ENCODE assay signal across 9 mouse cellular contexts in the genomic region with DNA sequence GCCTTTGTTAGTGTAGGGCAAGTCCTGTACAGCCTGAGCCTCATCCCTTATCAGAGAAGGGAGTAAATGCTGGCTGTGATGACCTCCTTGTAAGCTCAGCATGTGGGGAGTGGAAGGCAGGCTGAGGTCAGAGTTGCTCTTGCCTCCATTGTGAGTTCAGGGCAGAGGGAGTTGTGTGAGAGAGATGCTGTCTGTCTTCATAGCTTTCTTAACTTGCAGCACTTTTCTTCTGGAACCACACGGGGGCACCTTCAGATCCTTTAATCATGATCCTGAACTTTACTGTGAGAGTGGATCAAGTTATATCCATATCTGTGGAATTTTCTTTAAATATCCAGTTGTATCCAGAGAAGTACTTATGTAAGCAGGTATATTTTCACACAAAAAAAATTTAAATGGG. TPM values are rescaled to one million over a fixed set of nuclear protein-coding genes. Genes with fewer than 3 reads are reported as not detected.
DNase-seq lines count a peak whose midpoint lies in the region; ATAC-seq and TF ChIP-seq lines count a peak whose summit lies in the region.
"Had no signal": no experiment of that assay in that cellular context is flagged by ENCODE, and none has a peak within 500 bp of the region (broad histone marks: within the 10 kb centered on the region; RNA-seq: fewer than 3 reads in every experiment).

No protein-coding gene starts in this region.

- peak overlapping the region; percentile 82 for H3K27ac ChIP-seq in liver, adult 2 months (replicated peaks; ENCODE audit: insufficient read depth, low read depth, low read length)
- H3K27ac ChIP-seq in midbrain, embryonic 10.5 days (replicated peaks): no peak overlapping the region
- H3K27ac ChIP-seq: embryonic facial prominence, embryonic 12.5 days had no signal

- no peak overlapping the region for H3K4me3 ChIP-seq in liver, adult 2 months (ENCODE audit: insufficient read depth, low read depth, low read length)
- H3K4me3 ChIP-seq in midbrain, embryonic 10.5 days: no peak overlapping the region
- H3K4me3 ChIP-seq: embryonic facial prominence, embryonic 12.5 days had no signal

- DNase-seq in embryo, embryonic 10 days (ENCODE audit: low spot score): peak; percentile 23
- DNase-seq in embryo, embryonic 9.5 days (ENCODE audit: extremely low spot score): no peak
- peak; percentile 42 for DNase-seq in liver, adult 2 months (ENCODE audit: extremely low read depth, low read depth, low spot score)
- DNase-seq in liver (no peak), Patski (ENCODE audit: low read depth, low spot score) (no peak)
- peak; percentile 57 for DNase-seq in lung, postnatal 36 days
- no peak for DNase-seq in ovary, postnatal 10 days (ENCODE audit: low spot score)
- DNase-seq in midbrain, embryonic 10.5 days (ENCODE audit: low spot score): no peak

- H3K79me2 ChIP-seq in liver, adult 2 months (ENCODE audit: control insufficient read depth, insufficient read depth, low read length): no peaks in the 10 kb centered on the region

- TF ChIP-seq POLR2A in liver, adult 2 months (IDR thresholded peaks at IDR 0.05; ENCODE audit: extremely low read depth, insufficient read depth, low read length): no peak

- TF ChIP-seq CTCF in liver, adult 2 months (IDR thresholded peaks at IDR 0.05; ENCODE audit: low read depth, low read length): 0 out of 2 replicates have a peak, but pooled peaks have one; percentile 2
- TF ChIP-seq CTCF in Patski (IDR thresholded peaks at IDR 0.05): peak; percentile 67

- POLR2A ChIA-PET in Patski (lab: Charles Lee): interaction anchor here (0.6 to 1.8 kb wide), 3 partner anchors 26 to 35 kb away, joined by 3 to 4 read pairs (median 3); no protein-coding TSS in a partner anchor

- H3K9ac ChIP-seq in liver, adult 2 months (ENCODE audit: low read depth, low read length): no peak overlapping the region
- H3K9ac ChIP-seq: embryonic facial prominence, embryonic 12.5 days had no signal

- H3K27me3 ChIP-seq in liver, adult 2 months (ENCODE audit: control insufficient read depth, insufficient read depth, low read length): no peaks in the 10 kb centered on the region
- no peaks in the 10 kb centered on the region for H3K27me3 ChIP-seq in Patski
- no peaks in the 10 kb centered on the region for H3K27me3 ChIP-seq in midbrain, embryonic 10.5 days (ENCODE audit: low read depth, poor library complexity, severe bottlenecking)
- H3K27me3 ChIP-seq: embryonic facial prominence, embryonic 12.5 days had no signal

- CTCF ChIA-PET in Patski (lab: Charles Lee): interaction anchor here (0.6 to 3.5 kb wide), 10 partner anchors 8 to 47 kb away, joined by 3 to 17 read pairs (median 4); a partner anchor contains a TSS

- in situ Hi-C loops in Patski (cut with MboI; ENCODE audit: low pct_unique_long_range_greater_than_20kb): no loop called here

- peaks cover 10% of the 10 kb centered on the region; the same call in 1 of the 2 replicates for H3K36me3 ChIP-seq in liver, adult 2 months (ENCODE audit: control insufficient read depth, insufficient read depth, low read length)
- peaks cover 46% of the 10 kb centered on the region for H3K36me3 ChIP-seq in midbrain, embryonic 10.5 days

- peaks cover 22% of the 10 kb centered on the region for H3K4me1 ChIP-seq in liver, adult 2 months (ENCODE audit: control insufficient read depth, insufficient read depth, low read length)
- no peaks in the 10 kb centered on the region for H3K4me1 ChIP-seq in midbrain, embryonic 10.5 days
- H3K4me1 ChIP-seq: embryonic facial prominence, embryonic 12.5 days had no signal

- ATAC-seq in Patski: no peak

- WGBS in liver, adult 2 months: 31% methylated on average over 1 of the region's 1 CpGs
- WGBS in midbrain, embryonic 10.5 days: 33% methylated on average over 1 of the region's 1 CpGs

- H3K9me3 ChIP-seq in midbrain, embryonic 10.5 days (replicated peaks): no peaks in the 10 kb centered on the region
- H3K9me3 ChIP-seq: embryonic facial prominence, embryonic 12.5 days had no signal

RNA-seq across cellular contexts. Expression of a gene that starts 9.3 kb away (rescaled TPM):
- total RNA-seq in liver, adult 2 months (2014; rRNA removed): 1.0 and 1.1 TPM in 2 replicates
- 4.1 and 4.7 TPM in 2 replicates for polyA plus RNA-seq in liver, adult 2 months (2012; rRNA removed)
- polyA plus RNA-seq in Patski (2021): 24.7 TPM
- polyA plus RNA-seq in midbrain, embryonic 10.5 days (2016; fragmentation: Nextera tagmentation; extraction: Ambion mirVana): 4.2 and 5.5 TPM in 2 replicates

RNA-seq across cellular contexts. Expression of a gene that starts 50.8 kb away (rescaled TPM):
- 4.5 and 5.1 TPM in 2 replicates for total RNA-seq in liver, adult 2 months (2014; rRNA removed)
- 2.7 and 3.4 TPM in 2 replicates for polyA plus RNA-seq in liver, adult 2 months (2012; rRNA removed)
- polyA plus RNA-seq in Patski (2021): 33.6 TPM
- 63.3 and 71.6 TPM in 2 replicates for polyA plus RNA-seq in midbrain, embryonic 10.5 days (2016; fragmentation: Nextera tagmentation; extraction: Ambion mirVana)

Comparison
In these comparisons a context has a peak if more than half of its experiments do, and no peak if none do; other contexts are left out.
1. DNase-seq: peak in embryo, embryonic 10 days (single experiment), liver, adult 2 months (single experiment) and lung, postnatal 36 days (single experiment); none in embryo, embryonic 9.5 days (single experiment), liver (single experiment), Patski (single experiment), ovary, postnatal 10 days (single experiment) and midbrain, embryonic 10.5 days (single experiment).